ENCODE assay signal across 19 mouse cellular contexts in the genomic region with DNA sequence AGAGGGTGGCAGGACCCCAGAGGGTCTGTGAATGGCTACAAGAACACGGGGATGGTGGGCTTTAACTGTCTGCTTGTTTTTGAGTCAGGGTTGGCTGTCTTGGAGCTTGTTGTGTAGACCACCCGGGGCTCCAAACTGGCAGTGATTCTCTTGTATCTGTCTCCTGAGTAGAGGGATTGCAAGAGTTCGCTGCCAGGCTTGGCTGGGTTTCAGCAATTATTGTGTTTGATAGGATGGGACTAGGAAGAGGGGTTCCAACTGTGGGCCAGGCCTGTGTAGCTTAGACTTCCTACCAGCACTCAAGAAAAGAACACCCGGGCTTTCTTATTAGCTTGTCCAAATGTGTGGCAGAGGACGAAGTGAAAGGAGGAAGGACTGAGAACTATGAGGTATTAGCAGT. TPM values are rescaled to one million over a fixed set of nuclear protein-coding genes. Genes with fewer than 3 reads are reported as not detected.
DNase-seq lines count a peak whose midpoint lies in the region; ATAC-seq and TF ChIP-seq lines count a peak whose summit lies in the region.
"Had no signal": no experiment of that assay in that cellular context is flagged by ENCODE, and none has a peak within 500 bp of the region (broad histone marks: within the 10 kb centered on the region; RNA-seq: fewer than 3 reads in every experiment).

No protein-coding gene starts in this region.

- no peak overlapping the region for H3K9ac ChIP-seq in hindbrain, postnatal 0 days (replicated peaks; ENCODE audit: low read length)
- no peak overlapping the region for H3K9ac ChIP-seq in hindbrain, embryonic 16.5 days (ENCODE audit: low read depth, low read length)
- H3K9ac ChIP-seq: hindbrain, embryonic 12.5 days; intestine, embryonic 15.5 days had no signal

- DNase-seq in cerebellum, postnatal 14 days: peak; percentile 56 to 65
- DNase-seq in cerebellum, adult 9-11 months: no peak
- peak; percentile 28 for DNase-seq in hindbrain, postnatal 0 days (ENCODE audit: low spot score)
- peak; percentile 17 for DNase-seq in adrenal gland, postnatal 10 days
- DNase-seq in adrenal gland, postnatal 14 days: peak; percentile 32
- no peak for DNase-seq in kidney, postnatal 14 days
- no peak for DNase-seq in kidney, postnatal 4 days
- DNase-seq: cerebellum, adult 11 months; cerebellum, adult 8-10 months; gastrocnemius, postnatal 36 days; heart, adult 11 months; heart, postnatal 10 days; heart, postnatal 4 days; kidney, adult 18-20 months had no signal

- H3K9me3 ChIP-seq in hindbrain, postnatal 0 days (ENCODE audit: low read length): no peaks in the 10 kb centered on the region
- no peaks in the 10 kb centered on the region for H3K9me3 ChIP-seq in hindbrain, embryonic 16.5 days (ENCODE audit: control insufficient read depth, low read length)
- H3K9me3 ChIP-seq: embryonic facial prominence, embryonic 10.5 days; heart, embryonic 10.5 days; hindbrain, embryonic 12.5 days; intestine, embryonic 15.5 days had no signal

- no peak overlapping the region for H3K4me2 ChIP-seq in hindbrain, postnatal 0 days (ENCODE audit: low read depth, low read length)
- H3K4me2 ChIP-seq in hindbrain, embryonic 16.5 days (ENCODE audit: low read length): no peak overlapping the region
- H3K4me2 ChIP-seq: hindbrain, embryonic 12.5 days; intestine, embryonic 15.5 days had no signal

- no peak for TF ChIP-seq CTCF in hindbrain, postnatal 0 days (IDR thresholded peaks at IDR 0.05; ENCODE audit: low read depth)

- no peak overlapping the region for H3K27ac ChIP-seq in hindbrain, postnatal 0 days
- H3K27ac ChIP-seq in hindbrain, embryonic 16.5 days (ENCODE audit: low read depth, low read length): no peak overlapping the region
- H3K27ac ChIP-seq: embryonic facial prominence, embryonic 10.5 days; heart, embryonic 10.5 days; hindbrain, embryonic 12.5 days; intestine, embryonic 15.5 days had no signal

- no peaks in the 10 kb centered on the region for H3K27me3 ChIP-seq in hindbrain, postnatal 0 days (ENCODE audit: insufficient read depth, low read length)
- H3K27me3 ChIP-seq in hindbrain, embryonic 16.5 days (replicated peaks; ENCODE audit: control insufficient read depth, insufficient read depth, low read length): no peaks in the 10 kb centered on the region
- H3K27me3 ChIP-seq: hindbrain, embryonic 12.5 days; intestine, embryonic 15.5 days had no signal

- no peak for ATAC-seq in hindbrain, postnatal 0 days
- ATAC-seq in hindbrain, embryonic 16.5 days: no peak
- ATAC-seq: intestine, embryonic 15.5 days had no signal

- WGBS in hindbrain, postnatal 0 days: 46% methylated on average over 5 of the region's 5 CpGs
- WGBS in hindbrain, embryonic 16.5 days: 50% methylated on average over 5 of the region's 5 CpGs

- H3K4me1 ChIP-seq in hindbrain, postnatal 0 days (ENCODE audit: insufficient read depth, low read length): no peaks in the 10 kb centered on the region
- H3K4me1 ChIP-seq in hindbrain, embryonic 16.5 days (ENCODE audit: control insufficient read depth, insufficient read depth, low read depth, low read length): no peaks in the 10 kb centered on the region
- H3K4me1 ChIP-seq: embryonic facial prominence, embryonic 10.5 days; heart, embryonic 10.5 days; hindbrain, embryonic 12.5 days; intestine, embryonic 15.5 days had no signal

- H3K36me3 ChIP-seq in hindbrain, postnatal 0 days (ENCODE audit: insufficient read depth, low read length): no peaks in the 10 kb centered on the region
- H3K36me3 ChIP-seq in hindbrain, embryonic 16.5 days (ENCODE audit: control insufficient read depth, insufficient read depth, low read length): no peaks in the 10 kb centered on the region
- H3K36me3 ChIP-seq: embryonic facial prominence, embryonic 10.5 days; heart, embryonic 10.5 days; hindbrain, embryonic 12.5 days; intestine, embryonic 15.5 days had no signal

- no peak overlapping the region for H3K4me3 ChIP-seq in hindbrain, postnatal 0 days (ENCODE audit: low read length)
- H3K4me3 ChIP-seq in hindbrain, embryonic 16.5 days (ENCODE audit: low read length): no peak overlapping the region
- H3K4me3 ChIP-seq: embryonic facial prominence, embryonic 10.5 days; heart, embryonic 10.5 days; hindbrain, embryonic 12.5 days; intestine, embryonic 15.5 days had no signal

RNA-seq across cellular contexts. Expression of gene Adam23, which starts 44.6 kb away (rescaled TPM):
- 46.5 and 62.1 TPM in 2 replicates for total RNA-seq in hindbrain, postnatal 0 days (2014; rRNA removed)
- 19.2 and 19.9 TPM in 2 replicates for polyA plus RNA-seq in hindbrain, postnatal 0 days (2015; fragmentation: Nextera tagmentation; extraction: Ambion mirVana)
- polyA plus RNA-seq in hindbrain, embryonic 16.5 days (2015; fragmentation: Nextera tagmentation; extraction: Ambion mirVana): 11.7 and 12.2 TPM in 2 replicates
- total RNA-seq in adrenal gland, postnatal 10 days (2021): 10 to 100 TPM; 15.0 to 18.1 TPM
- total RNA-seq in adrenal gland, postnatal 14 days (2021): 11.5 and 13.4 TPM in 2 replicates

Comparison
In these comparisons a context has a peak if more than half of its experiments do, and no peak if none do; other contexts are left out.
1. DNase-seq: peak in cerebellum, postnatal 14 days (2 of 2), hindbrain, postnatal 0 days (single experiment), adrenal gland, postnatal 10 days (single experiment) and adrenal gland, postnatal 14 days (single experiment); none in cerebellum, adult 9-11 months (single experiment), kidney, postnatal 14 days (single experiment) and kidney, postnatal 4 days (0 of 2).